Mouse (Mus musculus): ENCODE data around the gene Dlg2. TPM values are rescaled to one million over a fixed set of nuclear protein-coding genes. Genes with fewer than 3 reads are reported as not detected.

Gene Dlg2
- total and polyA plus RNA-seq, 3 experiments = 23.8 to 91.7 (median 84.3) TPM

DNA sequence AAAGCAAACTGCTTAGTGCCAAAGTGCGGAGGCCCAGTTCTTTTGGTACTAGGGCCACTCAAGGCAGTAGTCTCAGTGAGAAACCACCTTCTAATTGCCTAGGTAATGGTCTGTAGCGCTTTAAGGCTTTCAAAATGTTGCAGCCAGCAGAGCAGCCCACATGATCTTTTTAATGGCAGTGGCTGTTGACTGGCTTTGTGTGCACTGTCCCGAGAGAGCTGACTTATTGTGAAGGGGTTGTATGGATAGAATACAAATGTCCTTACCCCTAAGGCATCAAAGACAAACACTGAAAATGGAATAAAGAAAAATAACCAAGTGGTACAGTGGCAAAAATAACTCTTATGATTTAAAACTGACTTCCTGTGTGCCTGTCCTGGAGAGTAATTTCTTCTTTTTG is 1443.3 kb downstream of the Dlg2 start:
- no peak for DNase-seq

DNA sequence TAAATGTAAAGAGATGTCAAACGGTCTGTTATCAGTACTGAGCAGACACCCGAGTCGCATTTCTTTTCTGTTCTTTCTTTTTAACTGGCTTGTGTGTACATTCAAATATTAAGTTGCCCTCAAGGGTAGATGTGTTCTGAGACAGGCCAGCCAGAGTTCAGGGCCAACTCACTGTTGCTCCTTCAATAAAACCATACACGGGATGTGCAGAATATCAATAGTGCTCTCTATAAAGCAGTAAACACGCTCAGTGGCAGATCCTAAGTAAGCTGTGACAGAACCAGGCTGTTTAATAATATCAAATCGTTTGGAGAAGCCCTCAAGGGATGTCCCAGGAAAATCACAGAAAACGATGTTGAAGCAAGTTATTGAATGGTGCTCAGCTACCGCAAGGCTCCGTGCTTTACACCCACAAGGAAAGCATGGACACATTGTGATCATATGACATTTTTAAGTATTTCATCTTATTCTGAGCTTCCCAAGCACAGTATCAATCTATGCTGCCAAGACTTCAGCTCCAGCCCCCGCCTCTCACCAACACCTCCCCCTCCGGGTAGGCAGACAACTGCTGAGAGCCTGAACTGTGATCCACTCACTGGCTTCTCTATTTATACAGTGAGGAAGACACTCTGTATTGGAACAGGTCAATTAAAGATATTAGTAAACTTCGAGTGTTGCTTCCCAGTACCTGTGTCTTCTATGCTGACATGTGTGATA is 1458.6 kb downstream of the Dlg2 start:
- no peak for DNase-seq

DNA sequence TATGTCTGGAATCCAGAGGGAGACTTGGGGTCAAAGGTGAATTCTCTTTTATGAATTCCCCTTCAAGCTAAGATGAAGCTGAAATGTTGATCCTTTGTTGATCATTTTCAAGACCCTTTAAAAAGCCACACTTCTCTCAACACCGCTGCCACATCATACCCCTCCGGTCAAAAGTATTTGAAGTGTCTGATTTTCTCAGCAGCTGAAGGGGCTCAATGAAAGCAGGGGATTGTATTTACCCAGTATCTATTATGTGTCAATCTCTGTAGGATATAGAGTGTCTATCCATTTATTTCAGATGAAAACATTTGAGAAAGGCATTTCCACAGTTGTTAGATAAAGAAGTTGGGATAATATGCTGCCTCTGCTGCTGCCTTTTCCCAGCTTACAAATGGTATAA is 1459.7 kb downstream of the Dlg2 start:
- DNase-seq = no peak

DNA sequence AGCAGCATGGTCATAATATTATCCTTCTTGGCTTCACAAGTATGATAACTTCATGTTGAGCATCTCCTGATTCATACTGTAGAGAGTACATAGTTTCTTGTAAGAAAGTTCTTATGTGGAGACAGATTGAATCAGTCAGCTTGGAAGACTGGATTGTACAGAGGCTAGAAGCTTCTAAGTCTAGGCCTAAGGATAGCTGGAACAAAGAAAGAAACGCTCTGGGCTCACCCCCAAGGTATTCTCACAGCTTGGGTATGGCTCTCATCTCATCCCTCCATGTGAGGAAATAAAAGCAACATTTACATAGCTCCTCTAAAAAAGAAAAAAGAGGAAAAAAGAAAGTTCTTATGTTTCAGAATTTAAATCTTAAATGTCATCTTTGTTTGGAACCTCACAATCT is 1466.8 kb downstream of the Dlg2 start:
- DNase-seq = no peak

DNA sequence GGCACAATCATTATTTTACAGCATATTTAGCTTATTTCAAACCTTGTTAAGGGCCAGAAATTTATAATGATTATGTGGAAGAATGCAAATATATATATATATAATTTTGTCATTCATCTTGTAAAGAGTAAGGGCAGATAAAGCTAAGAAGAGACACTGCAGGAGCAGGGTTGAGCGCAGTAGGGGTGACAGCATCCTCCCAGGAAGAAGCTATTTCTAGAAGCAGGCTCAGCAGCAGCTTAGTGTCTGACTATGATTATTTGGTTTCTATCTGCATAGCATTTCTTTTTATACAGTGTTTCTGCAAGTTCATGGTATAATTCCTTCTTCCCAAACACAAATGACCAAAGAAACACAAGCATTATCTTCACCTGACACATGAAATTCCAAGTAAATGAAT is 1479.1 kb downstream of the Dlg2 start:
- no peak for DNase-seq

DNA sequence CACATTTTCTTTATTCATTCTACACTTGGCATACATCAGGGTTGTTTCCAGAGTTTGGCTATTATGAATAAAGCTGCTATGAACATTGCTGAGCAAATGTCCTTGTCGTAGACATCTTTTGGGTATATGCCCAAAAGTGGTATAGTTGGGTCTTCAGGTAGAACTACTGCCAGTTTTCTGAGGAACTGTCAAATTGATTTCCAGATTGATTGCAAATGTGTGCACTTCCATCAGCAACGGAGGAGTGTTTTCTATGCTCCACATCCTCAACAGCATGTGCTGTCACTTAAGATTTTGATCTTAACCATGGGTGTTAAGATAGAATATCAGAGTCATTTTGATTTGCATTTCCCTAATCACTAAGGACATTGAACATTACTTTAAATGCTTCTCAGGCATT is 1486.5 kb downstream of the Dlg2 start:
- no peak for DNase-seq

DNA sequence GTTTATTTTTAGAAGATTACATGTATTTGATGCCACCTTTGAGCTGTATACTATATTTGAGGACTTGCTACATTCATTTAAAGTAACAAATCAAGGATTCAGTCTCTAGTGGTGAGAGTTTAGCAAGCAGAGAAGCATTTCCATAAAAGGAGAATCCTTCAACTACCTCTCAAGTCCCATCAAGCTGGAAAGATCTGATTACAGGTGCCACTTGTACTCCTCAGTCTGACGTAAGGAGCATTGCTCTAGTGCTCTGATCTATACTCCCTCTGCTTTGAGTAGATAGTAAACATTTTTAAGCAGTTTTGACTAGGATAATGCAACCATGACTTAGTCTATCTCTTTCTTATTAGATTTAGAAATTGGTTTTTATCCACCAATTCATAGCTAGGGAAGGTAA is 1496.5 kb downstream of the Dlg2 start:
- no peak for DNase-seq

DNA sequence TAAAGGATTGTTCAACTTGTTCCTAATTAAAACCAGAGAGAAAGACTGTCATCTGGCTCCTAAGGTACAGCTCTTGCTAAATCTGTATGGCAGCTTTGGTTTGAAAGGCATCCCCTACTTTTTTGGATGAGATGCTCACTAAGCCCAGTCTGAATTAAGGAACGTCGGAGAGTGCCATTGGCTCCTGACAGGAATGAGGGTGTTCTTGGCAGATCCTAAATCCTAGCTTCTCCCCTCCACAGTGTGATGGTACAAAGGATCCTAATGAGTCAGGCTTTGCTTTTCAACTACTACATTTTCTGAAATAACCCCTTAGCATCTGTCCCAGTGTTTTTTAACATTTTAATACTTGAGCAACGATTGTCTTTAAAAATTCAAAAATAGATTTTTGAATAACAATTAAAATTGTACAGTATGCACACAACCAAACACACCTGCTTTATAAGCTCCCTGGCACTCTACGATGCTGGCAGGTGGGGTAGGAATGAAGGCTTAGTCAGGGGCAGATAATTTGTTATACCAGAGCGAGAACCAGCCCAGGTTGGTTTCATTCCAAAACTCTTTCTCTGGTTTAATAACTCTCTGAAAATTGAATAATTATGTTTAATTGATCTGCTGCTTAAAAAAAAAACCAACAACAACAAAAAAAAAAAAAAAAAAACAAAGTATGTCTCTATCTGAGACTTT is 1527.4 kb downstream of the Dlg2 start:
- no peak for DNase-seq

DNA sequence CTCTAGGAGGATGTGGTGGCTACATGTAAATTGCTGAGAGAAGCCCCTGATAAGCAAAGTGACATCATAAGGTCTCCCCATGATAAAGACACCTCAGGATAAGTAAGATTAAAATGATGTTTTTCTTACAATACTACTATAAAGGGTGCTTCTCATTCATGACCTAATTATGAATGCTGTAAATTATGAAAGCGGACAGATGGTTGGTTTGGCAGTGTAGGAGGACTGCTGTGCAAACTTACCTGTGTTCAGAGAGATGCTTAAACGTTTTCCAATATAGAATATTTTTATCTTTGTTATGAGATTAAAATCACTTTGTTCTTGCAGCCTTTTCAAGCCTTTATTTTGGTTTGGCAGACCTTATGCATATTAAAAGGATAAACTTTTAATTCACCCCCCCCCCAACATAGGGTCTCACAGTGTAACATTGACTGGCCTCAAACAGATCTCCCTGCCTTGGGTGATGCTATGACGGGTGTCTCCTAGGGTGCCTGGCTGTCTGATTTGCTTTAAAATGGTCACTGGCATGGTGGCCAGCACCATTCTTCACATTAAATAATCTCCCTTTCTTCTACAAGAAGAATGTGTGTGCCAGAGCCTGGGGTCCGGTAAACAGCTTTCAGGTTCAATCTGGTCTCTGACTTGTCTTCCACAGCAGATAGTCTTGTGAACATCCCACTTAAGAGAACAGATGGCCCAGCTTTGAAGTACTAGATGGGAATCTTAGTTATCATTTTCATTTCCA is 1529.4 kb downstream of the Dlg2 start:
- no peak for DNase-seq

DNA sequence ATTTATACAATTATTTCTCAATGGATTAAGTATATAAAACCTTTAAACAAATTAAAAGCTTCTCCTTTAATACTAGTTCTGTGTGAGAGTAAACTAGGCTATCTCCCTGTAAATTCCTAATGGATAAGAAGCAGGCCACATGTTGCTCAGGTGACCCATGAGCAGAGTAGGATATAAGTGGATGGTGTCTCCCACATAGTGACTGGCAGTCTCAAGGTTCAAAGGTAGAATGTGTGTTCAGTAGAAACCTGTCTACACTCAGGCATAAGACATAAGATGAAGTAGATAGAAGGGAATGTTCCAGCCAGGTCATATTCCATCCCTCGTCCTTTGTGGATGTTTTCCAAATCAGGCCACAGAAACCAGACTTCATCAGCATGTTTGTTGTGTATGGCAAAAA is 1532.2 kb downstream of the Dlg2 start:
- DNase-seq = no peak

DNA sequence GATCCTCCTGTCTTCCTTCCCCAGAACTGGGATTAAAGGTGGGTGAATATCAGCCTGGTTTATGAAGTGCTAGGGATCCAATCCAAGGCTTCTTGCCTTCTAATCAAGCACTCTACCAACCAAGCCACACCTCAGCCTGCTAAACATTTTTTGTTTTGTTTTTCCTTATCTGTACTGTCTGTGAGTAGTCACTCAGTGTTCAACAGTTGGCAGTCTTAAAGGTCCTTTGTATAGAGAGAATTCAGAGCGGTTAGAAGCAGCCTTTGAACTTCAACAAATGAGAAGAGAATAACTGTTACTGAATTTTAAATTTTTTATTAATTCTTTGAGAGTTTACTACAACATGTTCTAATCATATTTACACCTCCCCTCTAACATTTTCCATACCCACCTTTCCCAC is 1548.5 kb downstream of the Dlg2 start:
- no peak for DNase-seq

DNA sequence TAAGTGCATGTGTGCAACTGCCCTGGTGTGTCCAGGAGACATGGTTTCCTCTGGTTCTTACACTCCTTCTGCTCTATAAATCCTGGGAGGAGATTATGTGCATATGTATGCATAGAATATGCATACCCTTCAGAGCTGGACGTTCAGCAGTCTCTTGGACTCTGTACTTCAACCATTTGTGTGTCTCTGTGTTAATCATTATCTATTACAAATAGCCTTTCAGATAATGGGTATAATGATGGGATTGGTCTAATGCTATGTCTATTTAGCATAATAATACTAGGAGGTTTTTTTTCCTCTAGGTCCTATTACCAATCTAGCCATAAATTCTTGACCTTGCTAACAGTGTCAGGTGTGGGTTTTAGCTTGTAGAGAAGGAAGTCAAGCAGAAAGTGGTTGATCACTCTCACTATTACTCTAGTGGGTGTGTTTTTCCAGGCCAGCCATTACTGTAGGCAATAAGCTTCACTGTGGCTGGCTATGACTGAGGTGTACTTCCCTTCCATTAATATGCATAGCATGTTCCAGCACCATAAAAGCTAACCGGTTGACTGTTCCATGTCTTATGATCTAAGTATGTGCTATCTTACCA is 1549.1 kb downstream of the Dlg2 start:
- no peak for DNase-seq

DNA sequence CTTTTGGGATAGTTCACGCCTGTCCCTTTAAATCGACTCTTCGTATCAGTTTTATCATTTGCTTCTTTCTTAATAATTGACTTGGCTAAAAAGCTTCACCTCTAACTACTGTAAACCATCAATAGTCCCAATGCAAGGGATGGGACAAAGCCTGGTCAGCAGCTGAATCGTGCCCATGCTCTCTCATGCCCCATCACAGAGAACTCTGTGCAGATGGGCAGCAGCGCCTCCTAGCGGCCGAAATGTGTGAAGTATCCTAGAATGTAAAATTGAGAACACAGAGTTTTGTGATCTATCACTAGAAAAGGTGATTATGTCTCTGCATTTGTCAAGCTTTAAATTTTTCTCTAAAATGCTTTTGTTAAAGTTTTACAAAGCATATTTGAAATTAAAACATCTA is 1550.6 kb downstream of the Dlg2 start:
- DNase-seq = peak; percentile 69

DNA sequence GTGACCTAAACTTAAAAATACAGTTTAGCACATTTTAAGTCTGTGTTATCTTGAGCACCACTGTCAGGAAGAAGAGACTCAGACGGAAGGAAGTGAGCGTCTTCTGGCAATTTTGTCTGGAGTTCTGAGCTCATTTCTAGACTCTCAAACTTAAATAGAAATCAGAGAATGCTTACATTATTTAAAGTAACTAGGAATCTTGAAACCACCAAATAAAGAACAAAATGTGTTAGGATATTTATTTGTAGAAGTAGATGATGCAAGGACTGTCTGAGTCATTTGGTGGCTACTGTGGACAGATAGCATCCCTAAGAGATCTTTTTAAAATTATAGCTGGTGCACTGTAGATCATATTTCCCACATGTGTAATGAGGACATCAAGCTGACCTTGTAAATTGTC is 1557.8 kb downstream of the Dlg2 start:
- no peak for DNase-seq

DNA sequence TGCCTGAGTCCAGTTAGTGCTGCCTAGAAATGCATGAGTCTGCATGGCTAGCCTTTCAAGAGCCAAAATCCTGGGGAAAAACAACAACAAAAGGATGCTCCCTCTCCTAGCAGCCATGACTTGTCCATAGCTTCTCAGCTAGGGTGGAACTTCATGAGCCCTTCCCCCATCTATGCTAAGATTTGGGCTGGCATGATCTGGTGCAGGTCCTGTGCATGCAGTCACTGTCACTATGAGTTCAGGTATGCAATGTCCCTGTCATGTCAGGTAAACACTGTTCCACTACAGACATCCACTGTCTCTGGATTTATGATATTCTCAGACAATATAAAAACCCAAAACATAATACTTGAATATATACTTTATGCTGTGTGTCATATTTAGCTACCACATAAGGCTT is 1563.7 kb downstream of the Dlg2 start:
- no peak for DNase-seq

DNA sequence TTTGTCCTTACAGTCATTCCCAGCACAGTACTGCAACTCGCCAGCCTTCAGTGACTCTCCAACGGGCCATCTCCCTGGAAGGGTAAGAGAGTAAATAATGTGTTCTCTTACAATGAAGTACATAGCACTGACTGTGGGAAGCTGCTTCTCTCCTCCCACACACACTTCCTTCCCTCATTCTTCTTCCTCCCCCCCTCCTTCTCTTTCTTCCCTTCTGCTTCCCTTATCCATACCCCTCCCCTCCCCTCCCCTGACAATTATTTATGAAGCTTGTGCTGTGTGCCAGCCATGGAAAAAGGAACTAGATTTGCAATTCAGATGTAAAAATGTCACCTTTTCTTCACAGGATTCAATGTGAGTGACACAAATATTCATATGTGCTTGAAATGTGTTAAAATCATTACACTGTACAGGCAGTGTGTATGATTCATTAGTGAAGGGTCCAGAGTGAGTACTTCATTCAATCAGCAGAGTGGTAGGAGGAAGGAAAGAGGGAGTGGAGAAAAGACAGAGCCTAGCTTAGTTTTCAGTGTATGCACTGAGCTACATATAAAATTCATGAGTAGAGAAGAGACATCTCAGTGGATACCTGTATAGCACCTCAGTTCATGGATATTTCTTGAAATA is 1564.4 kb downstream of the Dlg2 start:
- no peak for DNase-seq

DNA sequence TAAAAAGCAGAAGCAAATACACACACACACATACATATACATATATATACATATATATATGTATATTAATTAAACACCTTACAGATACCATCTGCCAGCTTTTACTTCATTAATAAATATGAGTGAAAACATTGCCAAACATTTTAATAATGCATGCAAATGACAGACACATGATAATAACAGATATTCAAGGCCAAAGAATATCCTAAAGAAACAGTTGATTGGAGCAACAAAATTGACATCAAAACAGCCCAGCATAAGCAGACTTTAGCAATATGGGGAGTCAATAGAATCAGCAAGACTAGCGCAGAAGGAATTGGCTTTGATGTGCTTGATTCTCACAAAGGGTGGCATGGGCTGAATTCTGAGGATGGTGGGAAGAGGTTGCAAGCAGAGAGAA is 1568.5 kb downstream of the Dlg2 start:
- DNase-seq = no peak

DNA sequence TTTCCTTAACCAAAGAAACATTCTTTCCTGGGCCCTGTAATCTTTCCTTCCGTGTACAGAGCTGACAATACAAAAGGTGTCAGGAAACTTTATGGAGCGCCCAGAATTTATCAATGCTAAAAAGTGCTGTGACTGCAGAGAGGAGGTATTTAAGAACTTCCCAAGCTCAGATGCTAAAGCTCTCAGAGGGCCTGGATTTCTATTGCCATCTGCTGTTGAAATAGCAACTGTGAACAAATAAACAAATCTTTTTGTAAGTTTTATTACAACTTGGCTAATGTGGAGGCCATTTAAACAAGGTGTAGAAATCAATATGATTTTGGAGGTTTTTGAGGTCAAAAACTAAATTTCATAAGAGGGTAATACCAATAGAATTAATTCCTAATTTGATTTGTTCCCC is 1570.8 kb downstream of the Dlg2 start:
- DNase-seq = no peak

DNA sequence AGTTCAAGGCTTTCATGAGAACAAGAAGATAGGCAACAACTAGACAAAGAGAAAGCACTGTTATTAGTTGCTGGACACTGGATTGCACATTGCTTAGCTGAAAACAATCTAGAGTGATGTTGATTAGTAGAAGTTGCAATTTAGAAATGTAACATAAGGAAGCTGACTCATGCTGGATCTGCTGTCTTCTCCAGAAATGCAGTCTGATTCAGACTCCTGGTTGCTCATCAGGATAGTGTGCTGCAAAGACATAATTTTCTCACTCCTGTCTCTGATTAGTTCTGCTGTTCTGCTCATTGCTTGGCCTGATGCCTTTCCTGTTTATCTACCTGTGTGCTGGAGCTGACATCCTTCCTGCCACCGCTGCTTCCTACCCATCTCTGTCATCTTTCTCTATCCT is 1572.4 kb downstream of the Dlg2 start:
- DNase-seq = no peak

DNA sequence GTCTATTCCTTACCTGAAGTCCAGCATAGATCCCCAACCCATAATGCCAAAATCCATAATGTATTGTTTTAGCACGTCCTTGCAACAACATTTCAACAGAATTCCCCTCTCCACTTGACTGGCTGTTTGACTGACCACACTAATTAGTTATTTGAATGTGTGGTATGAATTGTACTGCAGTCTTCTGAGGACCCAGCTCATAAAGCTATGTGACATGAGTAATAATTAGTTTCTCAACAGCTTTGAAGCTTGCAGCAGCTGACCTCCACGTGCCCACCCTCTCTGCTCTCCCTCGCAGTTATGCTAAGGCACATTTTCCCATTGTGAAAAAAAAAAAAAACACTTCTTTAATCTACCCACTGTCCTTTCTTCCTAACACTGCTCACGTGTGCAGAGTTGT is 1590.4 kb downstream of the Dlg2 start:
- DNase-seq = no peak

DNA sequence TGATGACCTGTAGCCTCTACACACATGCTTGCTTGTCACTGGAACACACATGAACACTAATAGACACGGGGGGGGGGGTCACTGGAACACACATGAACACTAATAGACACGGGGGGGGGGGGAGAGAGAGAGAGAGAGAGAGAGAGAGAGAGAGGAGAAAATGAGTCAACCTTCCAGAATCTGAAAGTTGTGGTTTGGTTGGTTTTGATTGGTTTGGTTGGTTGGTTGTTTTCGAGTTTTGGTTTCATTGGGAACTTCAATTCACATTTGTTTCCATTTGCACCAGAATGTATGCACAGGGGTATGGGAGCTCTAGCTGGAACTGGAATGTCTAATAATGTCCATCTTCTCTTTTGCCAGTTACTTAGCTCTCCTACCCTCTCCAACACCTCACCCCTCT is 1611.0 kb downstream of the Dlg2 start:
- DNase-seq = no peak

DNA sequence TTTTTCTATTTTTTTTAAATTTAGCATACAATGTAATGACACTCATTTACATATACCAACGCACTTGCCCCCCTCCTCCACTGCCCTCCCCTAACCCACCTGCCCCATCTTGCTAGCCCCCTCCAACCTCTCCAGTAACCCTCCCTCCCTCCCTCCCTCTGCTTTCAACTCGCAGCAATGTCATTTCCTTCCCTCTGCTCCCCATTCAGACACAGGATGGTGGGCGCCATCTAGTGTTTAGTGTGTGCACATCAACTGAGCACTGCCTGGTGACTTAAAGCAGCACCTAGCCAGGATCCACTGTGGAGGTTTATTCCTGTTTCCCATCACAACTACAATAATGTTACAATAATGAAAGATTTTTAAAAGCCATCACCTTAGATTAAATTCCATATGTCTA is 1617.4 kb downstream of the Dlg2 start:
- DNase-seq = peak; percentile 70

DNA sequence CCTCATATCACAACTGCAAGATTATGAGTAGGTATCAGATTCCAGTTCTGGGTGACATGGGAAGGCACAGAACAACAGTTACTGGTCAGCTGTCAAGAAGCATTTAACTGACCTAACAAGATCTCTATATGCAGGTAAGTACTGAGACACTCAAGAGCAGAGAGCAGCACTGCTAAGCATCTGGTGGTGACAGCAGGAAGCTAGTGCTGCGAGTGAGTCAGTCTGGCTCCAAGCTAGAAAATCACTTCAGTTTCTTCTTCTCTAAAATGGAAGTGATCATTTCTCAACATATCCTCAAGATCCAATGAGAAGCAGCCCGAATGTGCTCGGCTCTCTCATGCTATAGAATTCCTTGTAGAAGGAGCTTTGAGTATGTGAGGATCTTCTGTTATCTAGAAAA is 1618.7 kb downstream of the Dlg2 start:
- DNase-seq = no peak

Measured in adrenal gland, adult 2 months (tissue).